Mouse (Mus musculus) MEL (cell line): ENCODE measurements at regions not wholly inside any gene's neighbourhood (a gene's known extent, or its start where the extent isn't known, plus 50 kb on each side); places are given as distances from the start of the nearest gene placed in this dataset.
A peak's percentile ranks its signal among the peaks of the same experiment; 100 is the strongest.

ENCODE experiments used
- CTCF ChIP-seq, 3 experiments: IDR thresholded peaks in 2 of 3; conservative IDR thresholded peaks in 1 of 3; 2 replicates each; pipeline ENCODE4 v1.5.1; 2011 to 2012; ENCODE audit warnings: low read length in 3 of 3, low read depth in 2 of 3, mild to moderate bottlenecking in 2 of 3, improper control_type of control experiment in 1 of 3, inconsistent platforms in 1 of 3, mixed read lengths in 1 of 3, moderate library complexity in 1 of 3; ENCODE audit not compliant: control insufficient read depth in 1 of 3, insufficient read depth in 1 of 3, poor library complexity in 1 of 3, severe bottlenecking in 1 of 3
- EP300 ChIP-seq, 2 experiments: IDR thresholded peaks; 2 replicates each; pipeline ENCODE4 v1.6.1; 2011; ENCODE audit warnings: improper control_type of control experiment in 2 of 2, low read length in 2 of 2, low read depth in 1 of 2, mild to moderate bottlenecking in 1 of 2
- MAX ChIP-seq: IDR thresholded peaks from 2 replicates; pipeline ENCODE4 v1.6.1; 2011; ENCODE audit warnings: low read length, improper control_type of control experiment

DNA sequence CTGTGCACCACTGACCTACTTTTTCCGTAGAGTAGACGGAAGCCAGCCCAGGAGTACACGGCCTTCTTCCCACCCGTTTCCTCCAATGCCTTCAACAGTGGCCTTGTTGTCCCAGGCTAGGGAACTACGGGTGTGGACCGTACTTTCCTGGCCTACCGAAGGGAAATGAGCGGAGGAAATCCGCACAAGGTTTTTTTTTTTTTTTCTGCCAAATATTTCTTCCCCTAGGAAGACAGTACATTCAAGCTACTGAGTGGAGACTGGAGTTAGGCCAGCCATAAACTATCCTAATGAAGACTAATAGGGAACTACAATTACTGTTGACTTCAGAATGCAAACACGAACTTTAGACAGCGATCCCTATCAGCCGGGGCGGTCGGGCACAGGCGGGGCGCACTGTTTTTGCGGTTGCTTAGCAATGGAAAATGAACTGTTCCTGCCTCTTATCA, 177.3 kb downstream of the Ttc8 start:
- TF ChIP-seq EP300 (IDR thresholded peaks at IDR 0.05; ENCODE audit: low read depth in 1 of 2, low read length in 2 of 2) (0 out of 4 replicates have a peak, but pooled peaks have one; percentile 17 to 35), CTCF (IDR thresholded peaks at IDR 0.05 in 2 of 3, conservative IDR thresholded peaks at IDR 0.05 in 1 of 3; ENCODE audit: control insufficient read depth in 1 of 3, insufficient read depth in 1 of 3, low read depth in 2 of 3, low read length in 3 of 3, poor library complexity in 1 of 3, severe bottlenecking in 1 of 3) (no peak), MAX (no peak)
